Mouse (Mus musculus): ENCODE data around the gene Gm10337.

DNA sequence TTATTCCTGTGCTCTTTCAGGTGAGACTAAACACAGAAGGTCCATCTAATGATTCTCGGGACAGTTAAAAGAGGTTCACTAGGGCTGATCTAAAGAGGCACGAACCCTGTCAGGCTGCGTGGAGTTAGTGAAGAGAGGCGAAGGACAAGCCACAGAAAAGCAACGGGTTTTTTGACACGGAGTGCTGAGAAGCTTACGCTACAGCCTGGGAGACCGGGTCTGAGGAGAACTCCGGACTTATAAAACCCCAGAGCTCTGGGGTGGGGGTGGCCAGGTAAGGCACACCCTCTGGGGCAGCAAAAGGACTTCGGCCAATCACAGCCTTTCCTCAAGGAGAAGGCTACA, 14.1 kb downstream of the Gm10337 start:
- TF ChIP-seq E2F4 (IDR thresholded peaks at IDR 0.05; ENCODE audit: insufficient read depth), result no peak
- TF ChIP-seq POLR2A (IDR thresholded peaks at IDR 0.05; ENCODE audit: insufficient read length, low read depth), result peak; percentile 65
